Mouse (Mus musculus): ENCODE results near the gene Hk1.
"Not testable (repeated sequence)": the region's sequence is repeated elsewhere in the genome, so short reads cannot be mapped to it uniquely, and the experiment has no call there.

Hk1 gene

DNA sequence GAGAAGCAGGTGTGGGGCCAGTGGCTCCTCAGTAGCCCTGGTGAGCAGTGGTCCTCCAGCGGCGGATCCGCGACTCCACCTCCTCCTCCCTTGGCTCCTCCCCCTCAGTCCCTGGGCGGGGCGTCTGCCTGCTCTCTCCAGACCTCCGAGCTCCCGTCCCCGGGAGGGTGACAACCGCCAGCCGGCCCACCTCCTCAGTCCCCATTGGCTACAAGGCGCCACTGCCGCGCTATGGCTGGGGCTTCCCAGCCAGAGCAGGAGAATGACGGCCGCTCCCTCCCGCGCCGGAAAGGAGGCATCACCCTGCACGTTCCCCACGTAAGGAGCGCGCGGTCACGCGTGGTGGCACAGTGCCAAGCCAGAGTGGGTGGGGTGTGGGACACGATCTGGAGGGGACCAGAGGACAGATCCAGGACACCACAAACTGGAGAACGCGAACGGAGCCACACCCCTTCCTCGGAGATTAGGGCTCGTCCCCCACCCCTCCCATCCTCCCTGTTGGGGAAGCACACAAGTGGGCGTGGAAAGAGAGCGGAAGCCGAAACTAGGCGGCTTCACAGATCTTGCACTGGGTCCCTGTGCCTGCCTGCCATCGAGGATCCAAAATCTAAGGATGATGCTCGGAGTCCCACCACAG, 39.5 kb downstream of the Hk1 start:
- DNase-seq: peak; percentile 98 to 99

DNA sequence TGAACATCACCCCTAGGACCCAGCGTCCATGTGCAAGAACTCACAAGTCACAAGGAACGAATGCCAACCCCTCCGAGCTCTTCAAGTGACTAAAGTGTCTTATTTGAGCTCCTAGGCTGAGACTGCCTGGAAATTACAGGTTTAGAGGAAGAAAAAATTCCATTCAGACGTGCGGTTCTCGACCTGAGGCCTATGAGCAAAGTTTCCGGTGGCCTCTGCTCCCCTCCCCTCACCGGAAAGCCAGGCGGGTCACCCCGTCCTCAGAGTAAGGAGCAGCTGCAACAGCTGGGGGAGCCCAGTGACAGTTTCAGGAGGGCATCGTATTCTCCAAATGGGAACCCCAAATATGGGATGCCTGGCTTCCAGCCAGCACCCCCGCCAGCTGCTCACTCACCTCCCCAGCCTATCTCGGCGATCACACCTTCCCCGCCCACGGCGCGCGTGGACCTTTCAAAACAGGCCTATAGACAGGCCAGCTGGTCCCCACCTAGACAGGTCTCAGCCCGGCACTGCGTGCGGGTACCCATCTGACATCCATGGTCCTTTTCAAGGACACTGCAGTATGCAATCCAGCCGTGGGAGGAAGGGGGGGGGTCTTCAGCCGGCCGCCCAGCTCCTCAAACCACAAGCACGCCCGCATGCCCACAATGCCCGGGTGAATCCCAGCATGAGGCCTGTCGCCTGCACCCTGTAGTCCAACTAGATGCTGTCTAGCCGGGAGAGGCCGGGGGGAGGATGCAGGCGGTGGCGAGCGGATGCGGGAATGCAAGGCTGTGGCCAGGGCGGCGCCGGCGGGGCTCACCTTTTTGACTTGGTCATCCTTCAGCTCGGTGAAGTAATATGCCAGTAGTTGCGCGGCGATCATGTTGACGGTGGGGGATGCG, 40.3 kb downstream of the Hk1 start:
- DNase-seq: peak; percentile 47 to 49

DNA sequence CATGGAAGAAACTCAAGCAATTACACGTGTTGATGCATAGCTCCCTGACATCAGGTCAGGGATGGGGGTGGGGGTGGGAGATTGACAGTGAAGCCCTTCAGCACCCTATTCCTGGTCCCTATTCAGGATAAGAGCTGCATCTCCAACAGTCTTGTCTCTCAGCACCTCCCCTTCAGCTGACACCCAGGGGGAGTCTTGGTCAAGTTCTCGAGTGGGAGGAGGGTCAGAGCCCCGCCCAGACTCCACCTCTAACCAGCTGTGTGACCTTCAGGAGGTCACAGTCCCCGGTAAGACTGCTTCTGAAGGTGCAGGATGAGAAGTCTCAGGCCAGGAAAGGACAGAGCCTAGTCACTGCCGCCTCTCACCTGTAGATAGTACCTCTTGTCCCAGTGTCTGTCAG, 41.1 kb downstream of the Hk1 start:
- no peak for DNase-seq

DNA sequence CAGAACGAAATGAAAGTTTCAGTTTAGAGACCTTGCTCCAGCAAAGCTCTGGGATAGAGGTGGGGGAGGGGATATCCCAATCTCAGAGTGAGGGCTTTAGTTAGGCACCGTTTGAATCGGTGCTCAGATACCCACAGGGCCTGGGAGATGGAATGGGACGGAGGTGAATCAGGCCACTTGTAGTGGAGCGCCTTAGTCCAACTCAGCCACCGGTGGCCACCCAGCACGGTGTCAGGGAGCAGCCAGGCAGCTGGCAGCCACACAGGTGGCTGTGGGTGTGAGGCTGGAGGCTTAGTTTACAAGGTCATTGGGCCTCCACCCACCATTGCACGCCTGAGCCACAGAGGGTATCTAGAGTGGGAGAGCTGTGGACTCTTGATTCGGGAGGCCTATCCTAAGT, 41.5 kb downstream of the Hk1 start:
- DNase-seq: no peak

DNA sequence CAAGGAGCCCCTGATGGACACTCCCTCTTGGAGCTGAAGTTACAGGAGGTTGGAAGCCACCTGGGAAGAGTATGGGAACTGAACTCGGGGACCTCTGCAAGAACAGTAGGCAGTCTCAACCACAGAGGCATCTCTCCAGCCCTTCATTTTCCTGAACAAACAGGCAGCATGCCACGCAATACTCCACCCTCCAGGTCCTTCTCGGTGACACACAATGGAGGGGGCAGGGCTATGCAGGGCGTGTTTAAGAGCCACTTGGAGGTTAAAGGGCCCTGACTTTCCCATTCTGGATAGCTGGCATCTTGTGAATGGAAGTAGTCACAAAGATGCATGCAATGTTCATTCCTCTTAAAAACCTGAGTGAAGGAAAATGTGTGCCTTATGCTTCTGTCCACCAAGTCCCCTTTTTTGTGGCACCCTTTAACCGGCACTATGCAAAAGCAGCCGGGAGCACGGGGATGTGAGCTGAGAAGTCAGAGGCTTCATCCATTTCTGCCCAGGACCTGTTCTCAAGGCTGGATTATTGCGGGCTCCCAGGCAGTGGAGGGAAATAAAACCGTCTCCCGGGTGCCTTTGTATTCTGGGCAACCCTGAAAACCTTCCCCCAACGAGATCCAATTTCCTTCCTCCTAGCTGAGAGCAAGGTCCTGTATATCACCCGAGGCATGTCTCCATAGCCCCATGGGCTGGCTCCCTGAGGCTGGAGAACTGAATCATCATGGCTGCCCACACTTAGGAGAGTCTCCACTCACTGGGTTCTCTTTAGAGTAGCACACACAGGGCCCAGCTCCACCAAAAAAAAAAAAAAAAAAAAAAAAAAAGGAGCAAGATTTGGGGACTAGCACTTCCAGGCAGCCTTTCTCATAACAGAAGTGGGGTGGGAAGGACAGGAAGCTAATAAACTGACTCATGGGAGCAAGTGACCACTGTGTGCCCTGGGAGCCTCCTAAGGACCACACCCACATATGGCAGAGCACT, 42.8 kb downstream of the Hk1 start:
- no peak for DNase-seq

DNA sequence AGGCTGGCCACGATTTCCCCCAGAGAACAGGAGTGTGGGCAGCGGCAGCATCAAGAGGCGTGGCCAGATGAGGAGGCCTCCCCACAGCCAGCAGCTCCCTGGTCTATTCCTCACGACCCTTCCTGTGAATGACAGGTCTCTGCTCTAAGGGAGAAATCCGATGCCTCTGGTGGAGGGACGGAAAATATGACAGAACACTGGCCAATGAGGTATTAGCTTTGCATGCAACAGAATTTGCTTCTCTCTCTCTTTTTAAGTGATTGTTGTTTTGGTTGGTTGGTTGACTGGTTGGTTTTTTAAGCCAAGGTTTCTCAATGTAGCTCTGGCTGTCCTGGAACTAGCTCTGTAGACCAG, 44.3 kb downstream of the Hk1 start:
- no peak for DNase-seq

DNA sequence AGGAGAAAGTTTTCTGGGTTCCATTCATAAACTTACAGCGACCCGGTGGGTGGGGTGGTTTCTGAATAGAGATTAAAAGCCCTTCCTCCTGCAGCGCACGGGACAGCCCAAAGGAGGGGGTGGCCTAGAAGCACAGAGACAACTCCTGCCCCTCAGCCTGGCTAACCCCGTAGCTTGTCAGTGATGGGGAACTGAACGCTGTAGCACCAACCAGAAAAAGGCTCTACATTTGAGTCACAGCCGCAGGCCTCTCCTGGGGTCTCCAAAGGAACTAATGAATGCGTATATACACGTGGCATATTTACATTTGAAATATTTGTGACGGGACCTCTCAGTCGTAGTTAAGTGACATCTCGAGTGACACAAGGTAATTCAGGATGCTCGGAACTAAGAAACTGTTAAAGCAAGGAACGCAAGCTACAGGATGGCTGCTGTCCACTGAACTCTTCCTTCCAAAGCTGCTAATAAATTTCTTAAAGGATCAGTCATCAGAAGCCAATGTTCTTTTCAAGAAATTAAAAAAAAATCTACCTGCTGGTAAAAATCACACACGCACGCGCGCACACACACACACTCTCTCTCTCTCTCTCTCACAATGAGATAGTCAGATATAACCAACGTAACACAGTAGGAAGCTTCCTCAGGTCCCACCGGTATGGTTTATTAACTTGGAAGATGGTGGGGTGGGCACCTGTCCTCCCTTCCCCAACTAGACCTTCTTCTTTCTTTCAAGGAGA, 44.9 kb downstream of the Hk1 start:
- no peak for DNase-seq

GRCm38 (mm10) chr10:62333269-62333668, 46.4 kb downstream of the Hk1 start:
- no peak for DNase-seq

GRCm38 (mm10) chr10:62332514-62332913, 47.2 kb downstream of the Hk1 start:
- no peak for DNase-seq

GRCm38 (mm10) chr10:62331771-62332170, 47.9 kb downstream of the Hk1 start:
- DNase-seq: no peak

DNA sequence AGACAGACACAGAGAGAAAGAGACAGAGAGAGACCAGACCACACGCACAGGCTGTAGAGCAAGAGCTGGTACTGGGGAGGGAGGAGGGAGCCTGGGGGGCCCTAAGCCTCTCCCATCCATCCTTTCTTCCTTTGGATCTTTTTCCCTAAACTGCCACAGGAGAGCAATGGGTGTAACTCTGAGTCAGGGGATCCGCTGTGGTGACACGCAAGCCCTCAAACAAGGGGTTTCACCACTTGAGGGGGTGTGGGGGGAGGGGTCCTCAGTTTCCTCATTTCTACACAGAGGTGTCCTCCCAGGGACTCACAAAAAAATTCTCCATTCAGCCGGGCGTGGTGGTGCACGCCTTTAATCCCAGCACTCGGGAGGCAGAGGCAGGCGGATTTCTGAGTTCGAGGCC, 48.4 kb downstream of the Hk1 start:
- no peak for DNase-seq

- DNase-seq: no peak
Measured at GRCm38 (mm10) chr10:62329846-62330245, 49.9 kb downstream of the Hk1 start.

DNA sequence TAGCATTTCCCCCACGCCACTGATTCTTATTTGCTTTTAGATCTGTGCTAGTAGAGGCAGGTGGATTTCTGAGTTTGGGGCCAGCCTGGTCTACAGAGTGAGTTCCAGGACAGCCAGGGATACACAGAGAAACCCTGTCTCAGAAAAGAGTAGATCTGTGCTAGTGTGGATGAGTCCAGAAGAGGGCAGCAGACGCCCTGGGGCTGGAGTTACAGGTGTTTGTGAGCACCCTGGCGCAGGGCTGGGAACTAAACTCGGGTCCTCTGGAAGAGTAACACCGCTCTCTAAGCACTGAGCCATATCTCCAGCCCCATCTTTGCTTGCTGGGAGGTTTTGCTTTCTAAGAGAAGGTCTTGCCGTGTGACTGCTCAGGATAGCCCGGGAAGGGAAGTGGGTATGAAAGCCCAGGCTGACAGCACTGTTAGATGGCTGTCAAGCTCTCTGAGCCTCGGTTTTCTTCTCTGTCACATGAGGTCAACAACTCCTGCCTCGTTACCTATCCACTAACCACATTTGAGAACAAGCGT, 50.8 kb downstream of the Hk1 start:
- no peak for DNase-seq

DNA sequence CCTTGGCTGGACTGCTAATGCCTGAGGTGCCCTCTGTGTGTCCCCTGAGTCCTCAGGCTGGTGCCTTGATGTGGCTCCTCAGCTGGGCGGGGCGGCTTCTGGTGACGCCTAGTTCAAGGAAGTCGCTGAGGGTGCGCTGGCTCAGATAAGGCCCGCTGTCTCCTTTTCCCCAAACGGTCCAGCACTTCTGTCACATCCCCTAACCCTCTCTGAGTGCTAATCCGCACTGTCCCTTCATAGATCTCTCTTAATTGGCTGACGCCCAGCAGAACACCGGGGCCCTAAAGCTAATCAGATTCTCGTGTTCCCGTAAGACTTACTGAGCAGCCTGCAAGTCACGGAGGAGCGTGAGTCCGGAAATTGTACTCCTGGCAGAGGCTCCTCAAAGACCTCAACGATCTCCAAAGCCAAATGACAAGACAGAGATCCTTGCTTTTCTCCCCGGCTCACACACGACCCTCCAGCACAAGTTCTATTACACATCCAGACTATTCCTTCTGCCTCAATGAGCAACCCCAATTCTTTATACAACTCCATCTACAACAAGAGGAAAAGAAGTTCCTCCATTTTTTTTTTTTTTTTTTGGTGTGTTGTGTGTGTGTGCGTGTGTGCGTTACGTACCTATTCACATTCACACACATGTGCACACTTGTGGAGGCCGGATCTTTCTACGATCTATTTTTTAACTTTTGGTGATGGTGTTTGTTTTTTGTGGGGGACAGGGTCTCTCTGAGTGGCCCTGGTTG, 52.0 kb downstream of the Hk1 start:
- peak; percentile 33 to 43 for DNase-seq

DNA sequence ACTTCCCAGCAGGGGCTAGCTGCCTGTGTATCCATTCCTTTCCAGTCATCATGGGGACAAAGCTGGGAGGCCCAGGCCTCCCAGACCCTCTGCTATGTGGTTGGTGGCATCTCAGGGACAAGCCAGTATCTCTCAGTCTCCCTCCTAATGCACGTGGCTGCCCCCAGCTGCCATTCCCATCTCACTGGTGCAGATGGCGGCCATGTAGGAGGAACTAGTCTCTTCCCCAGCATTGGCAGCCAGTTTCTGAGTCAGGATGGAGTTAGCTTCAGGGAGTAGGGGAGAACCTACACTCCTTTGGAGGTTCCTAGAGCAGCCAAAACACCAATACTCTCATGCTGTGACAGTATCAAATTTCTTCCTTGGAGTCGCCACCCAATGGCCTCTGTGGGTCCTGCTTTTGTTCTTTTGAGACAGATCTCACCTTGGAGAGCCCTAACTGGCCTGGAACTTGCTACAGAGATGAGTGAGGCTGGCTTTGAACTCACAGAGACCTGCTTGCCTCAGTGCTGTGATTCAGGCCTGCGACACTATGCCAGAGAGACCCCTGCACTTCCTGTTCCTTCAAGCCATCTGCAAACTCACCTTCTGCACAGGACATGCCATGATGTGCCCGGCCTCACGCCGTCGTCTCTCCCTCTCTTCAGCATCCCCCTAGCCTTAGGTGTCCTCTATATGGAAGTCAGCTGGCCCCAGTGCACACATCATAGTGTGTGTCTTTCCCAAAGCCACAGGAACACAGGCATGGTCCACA, 52.7 kb downstream of the Hk1 start:
- DNase-seq: no peak

DNA sequence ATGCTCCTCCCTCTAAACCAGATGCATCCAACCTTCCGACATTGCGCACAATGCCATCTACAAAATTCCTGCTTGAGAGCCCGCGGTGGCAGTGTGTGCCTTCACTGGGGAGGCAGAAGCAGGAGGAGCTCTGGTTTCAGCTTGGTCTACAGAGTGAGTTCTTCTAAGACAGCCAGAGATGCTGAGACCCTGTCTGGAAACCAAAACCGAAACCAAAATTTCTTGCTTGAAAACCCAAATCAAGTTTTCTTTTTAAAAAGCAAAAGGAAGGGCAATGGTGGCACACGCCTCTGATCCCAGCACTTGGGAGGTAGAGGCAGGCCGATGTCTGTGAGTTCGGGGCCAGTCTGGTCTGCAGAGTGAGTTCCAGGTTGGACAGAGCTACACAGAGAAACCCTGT, 53.7 kb downstream of the Hk1 start:
- DNase-seq: no peak

DNA sequence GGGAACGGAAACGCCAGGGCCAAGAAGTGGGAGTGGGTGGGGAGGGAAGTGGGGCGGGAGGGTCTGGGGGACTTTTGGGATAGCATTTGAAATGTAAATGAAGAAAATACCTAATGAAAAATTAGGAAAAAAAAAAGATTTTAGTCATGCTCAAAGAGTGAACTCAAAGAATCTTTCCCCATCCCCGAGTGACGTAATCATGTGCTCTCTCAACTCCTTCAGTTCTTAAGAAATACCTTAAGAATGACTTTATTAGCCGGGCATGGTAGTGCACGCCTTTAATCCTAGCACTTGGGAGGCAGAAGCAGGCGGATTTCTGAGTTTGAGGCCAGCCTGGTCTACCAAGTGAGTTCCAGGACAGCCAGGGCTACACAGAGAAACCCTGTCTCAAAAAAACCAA, 56.9 kb downstream of the Hk1 start:
- DNase-seq: not testable (repeated sequence)

DNA sequence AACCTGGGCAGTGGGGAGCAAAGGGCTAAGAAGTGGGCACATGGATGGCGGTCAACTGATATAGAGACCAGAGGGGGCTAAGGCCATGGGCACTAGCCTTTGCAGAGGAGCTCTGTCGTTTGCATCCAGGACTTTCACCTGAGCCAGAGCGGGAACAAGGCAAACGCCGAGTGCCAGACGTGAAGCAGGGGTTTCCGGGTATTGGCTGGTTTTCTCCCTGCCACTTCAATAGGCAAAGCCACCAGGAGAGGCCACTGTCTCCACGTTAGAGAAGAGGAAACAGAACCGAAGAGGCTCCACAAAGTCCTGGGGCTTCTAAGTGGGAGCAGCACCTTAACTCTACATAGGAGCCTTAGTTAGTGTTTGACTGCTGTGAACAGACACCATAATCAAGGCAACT, 58.3 kb downstream of the Hk1 start:
- DNase-seq: no peak

DNA sequence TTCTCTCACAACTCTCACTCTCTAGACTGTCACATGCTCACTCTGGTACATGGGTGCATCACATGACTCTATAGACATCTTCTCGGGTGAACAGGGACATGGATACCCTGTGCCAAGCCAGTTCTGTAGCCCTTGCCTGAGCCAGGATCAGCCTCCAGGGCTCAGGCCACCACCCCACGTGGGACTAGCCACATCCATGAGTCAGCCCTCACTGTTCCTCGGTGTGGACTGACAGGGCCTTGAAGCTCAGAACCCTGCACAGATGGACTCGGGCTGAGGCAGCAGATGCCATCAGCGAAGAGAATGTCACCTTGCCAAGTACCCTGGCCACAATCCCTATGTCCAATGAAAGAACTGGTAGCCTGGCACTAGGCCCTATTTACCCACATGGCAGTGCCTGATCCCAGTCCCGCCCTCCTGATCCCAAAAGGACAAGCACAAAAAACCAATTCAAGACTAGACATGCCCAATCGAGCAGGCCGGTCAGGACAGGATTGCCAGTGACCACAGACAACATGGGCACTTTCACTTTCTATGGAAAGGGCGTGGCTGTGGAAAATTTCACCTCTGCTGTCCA, 59.2 kb downstream of the Hk1 start:
- no peak for DNase-seq

- no peak for DNase-seq
Measured at GRCm38 (mm10) chr10:62319154-62319553, 60.6 kb downstream of the Hk1 start.

DNA sequence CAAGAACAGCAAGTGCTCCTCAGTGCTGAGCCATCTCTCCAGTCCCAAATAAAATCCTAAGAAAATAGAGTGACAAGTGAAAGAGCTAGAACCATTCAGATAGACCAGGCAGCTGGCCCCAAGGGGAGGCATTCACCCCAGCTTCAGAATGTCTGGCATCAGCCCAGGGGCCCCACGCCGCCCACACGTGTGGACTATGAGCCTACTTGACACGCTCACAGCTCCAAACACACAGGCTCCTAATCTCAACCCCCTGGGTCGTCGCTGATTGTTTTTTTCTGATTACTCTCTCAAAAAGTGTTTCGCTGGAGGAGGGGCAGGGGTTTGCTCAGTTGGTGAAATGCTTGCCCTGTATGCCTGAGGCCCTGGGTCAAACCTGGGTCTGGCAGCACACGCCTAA, 63.2 kb downstream of the Hk1 start:
- no peak for DNase-seq
